Mouse (Mus musculus) limb, embryonic 12.5 days (tissue): ENCODE results near the gene Naaa. TPM values are rescaled to one million over a fixed set of nuclear protein-coding genes. Genes with fewer than 3 reads are reported as not detected.

ENCODE experiments used
- ATAC-seq: fragments of 200-750 bp; cut with Nextera tagmentation; 2 replicates; pipeline ENCODE4 v1.8.0; 2017; ENCODE audit warnings: low read depth, moderate TSS enrichment; ENCODE audit not compliant: insufficient number of reproducible peaks, insufficient read depth, low FRiP score, low TSS enrichment
- H3K27ac ChIP-seq: fragments of 300-500 bp; sonication (generic); 2 replicates; pipeline ENCODE4 v1.5.1; 2016; ENCODE audit warnings: mild to moderate bottlenecking, moderate library complexity
- H3K27me3 ChIP-seq: fragments of 300-500 bp; sonication (generic); 2 replicates; pipeline ENCODE4 v1.6.1; 2016; ENCODE audit warnings: mild to moderate bottlenecking, moderate library complexity
- H3K36me3 ChIP-seq: fragments of 300-500 bp; sonication (generic); 2 replicates; pipeline ENCODE4 v1.6.1; 2016; ENCODE audit warnings: mild to moderate bottlenecking, moderate library complexity
- H3K4me1 ChIP-seq: fragments of 300-500 bp; sonication (generic); replicated peaks from 2 replicates; pipeline ENCODE4 v1.6.1; 2016
- H3K4me2 ChIP-seq: fragments of 300-500 bp; sonication (generic); 2 replicates; pipeline ENCODE4 v1.6.1; 2016; ENCODE audit warnings: mild to moderate bottlenecking, moderate library complexity
- H3K4me3 ChIP-seq: fragments of 300-500 bp; sonication (generic); replicated peaks from 2 replicates; pipeline ENCODE4 v1.5.1; 2016; ENCODE audit warnings: mild to moderate bottlenecking
- H3K9ac ChIP-seq: fragments of 300-500 bp; sonication (generic); replicated peaks from 2 replicates; pipeline ENCODE4 v1.6.1; 2016; ENCODE audit warnings: mild to moderate bottlenecking, moderate library complexity
- H3K9me3 ChIP-seq: fragments of 300-500 bp; sonication (generic); 2 replicates; pipeline ENCODE4 v1.6.1; 2016; ENCODE audit warnings: mild to moderate bottlenecking, moderate library complexity
- WGBS: fragments of 180-500 bp; shearing (Covaris S2); methylation state at CpG from one replicate; pipeline ENCODE4 v1.1.7; 2016; 5-methylcytosine and 5-hydroxymethylcytosine counted together
- polyA plus RNA-seq: library from polyadenylated mRNA; unstranded; fragments of >200 nt; fragmentation: Nextera tagmentation; extraction: Ambion mirVana; gene quantifications from 2 replicates; pipeline ENCODE4 v1.2.1, GENCODE M21; 2016

The Naaa gene
- polyA plus RNA-seq, 1 experiment from 2014 or later = 4.8 TPM

- no peaks in the 10 kb centered on the region for H3K27me3 ChIP-seq
- no peak overlapping the region for H3K4me2 ChIP-seq
- peaks cover 9% of the 10 kb centered on the region for H3K4me1 ChIP-seq
- H3K9me3 ChIP-seq = no peaks in the 10 kb centered on the region
- H3K27ac ChIP-seq = no peak overlapping the region
- H3K36me3 ChIP-seq = peaks cover 77% of the 10 kb centered on the region
- H3K9ac ChIP-seq = no peak overlapping the region
- ATAC-seq = no peak
- no peak overlapping the region for H3K4me3 ChIP-seq
- WGBS = 89% methylated on average over 3 of the region's 3 CpGs
Measured at GRCm38 (mm10) chr5:92304291-92304690, 26.3 kb upstream of the Naaa start.

DNA sequence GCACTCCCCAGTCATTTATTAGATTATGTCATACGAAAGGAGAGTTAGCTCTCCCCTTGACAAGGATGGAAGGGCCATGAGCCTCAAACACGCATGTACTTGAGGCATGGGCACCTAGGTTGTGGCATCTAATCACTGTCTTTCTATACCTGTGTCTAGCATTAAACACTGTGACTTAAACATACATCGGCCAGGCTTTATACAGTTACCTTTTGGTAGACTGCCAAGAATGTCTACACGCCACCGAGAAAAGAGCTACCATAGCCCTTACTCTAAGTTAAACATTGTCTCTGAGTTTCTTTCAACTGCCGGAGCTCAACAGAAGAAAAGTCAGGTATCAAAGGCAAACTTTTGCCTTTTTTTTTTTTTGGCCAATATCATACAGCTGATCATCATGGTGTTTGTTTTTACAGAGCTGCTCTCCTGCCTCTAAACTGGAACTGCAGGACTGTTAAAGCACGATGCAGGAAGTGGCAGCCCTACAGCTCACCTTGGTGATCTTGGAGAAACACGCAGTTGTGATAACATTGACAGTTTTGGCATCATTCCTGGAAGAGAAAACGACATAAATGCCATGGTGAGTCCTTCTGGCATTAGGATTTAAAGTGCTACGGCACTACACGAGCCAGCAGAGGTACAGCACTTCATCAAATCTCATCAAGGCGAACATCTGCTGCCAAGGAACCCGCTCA, 24.3 kb upstream of the Naaa start:
- H3K9ac ChIP-seq = no peak overlapping the region
- no peaks in the 10 kb centered on the region for H3K9me3 ChIP-seq
- H3K36me3 ChIP-seq = peaks cover 94% of the 10 kb centered on the region
- no peaks in the 10 kb centered on the region for H3K27me3 ChIP-seq
- H3K27ac ChIP-seq = no peak overlapping the region
- H3K4me3 ChIP-seq = no peak overlapping the region
- ATAC-seq = no peak
- 92% methylated on average over 13 of the region's 13 CpGs for WGBS
- H3K4me2 ChIP-seq = no peak overlapping the region
- no peaks in the 10 kb centered on the region for H3K4me1 ChIP-seq

DNA sequence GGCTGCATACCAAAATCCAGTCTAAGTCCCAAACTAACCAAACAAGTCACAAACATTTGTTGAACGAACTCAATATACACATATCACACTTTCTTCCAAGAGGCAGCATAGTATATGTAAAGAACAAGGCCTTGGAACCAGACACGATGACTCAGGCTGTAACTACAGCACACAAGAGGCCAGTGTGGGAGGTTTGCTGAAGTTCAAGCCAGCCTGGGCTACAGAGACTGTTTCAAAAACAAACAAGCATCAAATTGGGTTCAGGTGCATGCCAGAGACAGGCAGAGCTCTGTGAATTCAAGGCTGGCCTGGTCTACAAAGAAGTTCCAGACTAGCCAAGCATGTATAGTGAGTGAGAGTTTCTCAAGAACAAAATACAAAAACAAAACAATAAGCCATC, 16.6 kb upstream of the Naaa start:
- Histone ChIP-seq H3K27me3 (no peaks in the 10 kb centered on the region), H3K4me2 (no peak overlapping the region), H3K4me1 (no peaks in the 10 kb centered on the region), H3K9me3 (no peaks in the 10 kb centered on the region), H3K36me3 (peaks cover 96% of the 10 kb centered on the region), H3K4me3 (no peak overlapping the region), H3K9ac (no peak overlapping the region), H3K27ac (no peak overlapping the region)
- WGBS = 93% methylated on average over 2 of the region's 2 CpGs
- no peak for ATAC-seq

GRCm38 (mm10) chr5:92291652-92292414, 13.9 kb upstream of the Naaa start:
- ATAC-seq = no peak
- H3K4me2 ChIP-seq = no peak overlapping the region
- no peaks in the 10 kb centered on the region for H3K27me3 ChIP-seq
- 92% methylated on average over 6 of the region's 6 CpGs for WGBS
- peaks cover 98% of the 10 kb centered on the region for H3K36me3 ChIP-seq
- H3K9me3 ChIP-seq = no peaks in the 10 kb centered on the region
- no peak overlapping the region for H3K4me3 ChIP-seq
- no peak overlapping the region for H3K9ac ChIP-seq
- H3K27ac ChIP-seq = no peak overlapping the region
- no peaks in the 10 kb centered on the region for H3K4me1 ChIP-seq

- H3K27ac ChIP-seq = no peak overlapping the region
- H3K4me1 ChIP-seq = no peaks in the 10 kb centered on the region
- H3K9ac ChIP-seq = no peak overlapping the region
- no peaks in the 10 kb centered on the region for H3K9me3 ChIP-seq
- no peak for ATAC-seq
- no peaks in the 10 kb centered on the region for H3K27me3 ChIP-seq
- peaks cover 83% of the 10 kb centered on the region for H3K36me3 ChIP-seq
- no peak overlapping the region for H3K4me2 ChIP-seq
- 91% methylated on average over 6 of the region's 6 CpGs for WGBS
- no peak overlapping the region for H3K4me3 ChIP-seq
Measured at GRCm38 (mm10) chr5:92287840-92288239, 9.9 kb upstream of the Naaa start.

- Histone ChIP-seq H3K4me3 (no peak overlapping the region), H3K27ac (no peak overlapping the region), H3K9ac (no peak overlapping the region), H3K9me3 (no peaks in the 10 kb centered on the region), H3K4me1 (0 out of 2 replicates have a peak, but pooled peaks cover 6% of the 10 kb centered on the region), H3K27me3 (no peaks in the 10 kb centered on the region), H3K4me2 (no peak overlapping the region), H3K36me3 (peaks cover 37% of the 10 kb centered on the region)
- 79% methylated on average over 3 of the region's 3 CpGs for WGBS
- ATAC-seq = no peak
Measured at GRCm38 (mm10) chr5:92283107-92283506, 5.1 kb upstream of the Naaa start.

DNA sequence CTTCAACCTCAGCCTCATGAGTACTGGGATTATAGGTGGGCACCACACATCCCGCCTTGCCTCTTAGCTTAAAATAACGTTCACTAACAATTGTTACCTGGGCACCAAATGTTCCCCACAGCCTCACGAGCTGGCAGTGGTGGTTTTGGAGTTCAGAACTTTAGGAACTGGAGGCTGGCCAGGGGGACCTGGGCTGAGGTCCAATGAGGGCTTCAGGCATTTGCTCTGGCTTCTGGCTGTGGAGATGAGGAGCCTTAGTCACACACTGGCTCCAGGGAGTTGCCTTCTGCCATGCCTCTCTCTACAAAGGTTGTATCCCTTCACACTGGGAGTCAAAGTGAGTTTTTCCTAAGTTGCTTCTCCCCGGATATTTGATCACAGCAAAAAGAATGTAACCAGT, 4.6 kb upstream of the Naaa start:
- no peak for ATAC-seq
- Histone ChIP-seq H3K36me3 (peaks cover 32% of the 10 kb centered on the region), H3K27me3 (no peaks in the 10 kb centered on the region), H3K9ac (no peak overlapping the region), H3K27ac (no peak overlapping the region), H3K4me1 (0 out of 2 replicates have a peak, but pooled peaks cover 6% of the 10 kb centered on the region), H3K9me3 (no peaks in the 10 kb centered on the region), H3K4me2 (no peak overlapping the region), H3K4me3 (no peak overlapping the region)
- 80% methylated on average over 4 of the region's 4 CpGs for WGBS

- Histone ChIP-seq H3K4me2 (peak overlapping the region; percentile 89; the same call in 1 of the 2 replicates), H3K27ac (no peak overlapping the region), H3K27me3 (no peaks in the 10 kb centered on the region), H3K4me1 (0 out of 2 replicates have a peak, but pooled peaks cover 6% of the 10 kb centered on the region), H3K4me3 (no peak overlapping the region), H3K36me3 (no peaks in the 10 kb centered on the region), H3K9me3 (no peaks in the 10 kb centered on the region), H3K9ac (no peak overlapping the region)
- ATAC-seq = no peak
- WGBS = 85% methylated on average over 10 of the region's 10 CpGs
Measured at GRCm38 (mm10) chr5:92278942-92279537, 1.1 kb upstream of the Naaa start.

- no peaks in the 10 kb centered on the region for H3K27me3 ChIP-seq
- WGBS = 93% methylated on average over 7 of the region's 7 CpGs
- no peak overlapping the region for H3K27ac ChIP-seq
- H3K4me2 ChIP-seq = no peak overlapping the region
- no peaks in the 10 kb centered on the region for H3K36me3 ChIP-seq
- no peaks in the 10 kb centered on the region for H3K4me1 ChIP-seq
- no peak overlapping the region for H3K9ac ChIP-seq
- ATAC-seq = no peak
- no peaks in the 10 kb centered on the region for H3K9me3 ChIP-seq
- no peak overlapping the region for H3K4me3 ChIP-seq
Measured at GRCm38 (mm10) chr5:92270496-92270895, 7.5 kb downstream of the Naaa start.

DNA sequence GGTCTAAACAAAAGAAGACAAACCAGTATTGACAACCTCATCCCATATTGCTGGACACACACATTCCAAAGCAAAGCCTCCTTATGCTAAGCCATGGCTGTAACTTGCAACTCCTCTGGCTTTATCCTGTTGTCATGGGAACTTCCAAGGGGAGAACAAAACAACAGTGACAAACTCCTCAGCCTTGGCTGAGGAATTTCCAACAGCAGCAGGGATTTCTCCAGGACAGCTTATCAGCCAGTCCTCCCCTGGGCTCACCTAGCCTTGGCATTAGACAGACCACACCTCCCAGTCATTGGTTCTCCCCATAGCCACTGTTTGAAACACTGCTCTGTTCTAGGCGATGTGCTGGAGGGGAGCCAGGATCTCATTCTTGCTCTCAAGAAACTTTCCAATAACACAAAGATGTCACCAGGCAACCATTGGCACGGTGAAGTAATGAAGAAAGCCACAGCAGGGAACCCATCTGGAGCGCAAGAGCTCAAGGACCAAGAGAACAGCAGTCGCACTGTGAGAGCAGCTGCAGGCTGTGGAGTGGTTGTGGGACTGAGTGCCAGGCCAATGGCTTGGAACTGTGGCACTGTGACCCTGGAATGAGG, 14.1 kb downstream of the Naaa start:
- Histone ChIP-seq H3K4me2 (no peak overlapping the region), H3K9ac (no peak overlapping the region), H3K27ac (no peak overlapping the region), H3K36me3 (no peaks in the 10 kb centered on the region), H3K4me3 (no peak overlapping the region), H3K9me3 (no peaks in the 10 kb centered on the region), H3K27me3 (no peaks in the 10 kb centered on the region; the same call in 1 of the 2 replicates), H3K4me1 (no peaks in the 10 kb centered on the region)
- 50% methylated on average over 4 of the region's 4 CpGs for WGBS
- no peak for ATAC-seq

DNA sequence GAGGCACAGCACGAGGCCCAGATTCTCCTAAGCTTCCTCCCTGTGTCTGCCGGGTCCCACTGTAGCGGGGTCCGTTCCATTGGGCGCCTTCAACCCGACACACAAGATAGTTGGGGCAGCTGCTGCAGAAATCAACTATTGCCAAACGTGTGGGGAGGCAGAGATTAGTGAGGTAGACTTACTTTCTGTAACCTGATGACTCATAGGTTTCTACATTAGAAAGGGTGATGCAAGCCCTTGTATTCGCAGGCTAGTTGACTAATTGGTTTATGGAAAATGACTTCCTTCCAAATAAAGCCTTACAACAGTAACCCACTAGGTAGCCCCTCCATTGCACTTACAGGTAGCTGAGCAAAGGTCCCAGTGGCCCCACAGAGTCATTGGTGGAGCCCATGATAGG, 15.3 kb downstream of the Naaa start:
- H3K9ac ChIP-seq = no peak overlapping the region
- H3K4me1 ChIP-seq = no peaks in the 10 kb centered on the region
- H3K27ac ChIP-seq = no peak overlapping the region
- no peak for ATAC-seq
- H3K4me2 ChIP-seq = no peak overlapping the region
- no peaks in the 10 kb centered on the region; the same call in 1 of the 2 replicates for H3K27me3 ChIP-seq
- WGBS = 95% methylated on average over 8 of the region's 8 CpGs
- H3K36me3 ChIP-seq = no peaks in the 10 kb centered on the region
- no peak overlapping the region for H3K4me3 ChIP-seq
- H3K9me3 ChIP-seq = no peaks in the 10 kb centered on the region
